Mouse (Mus musculus) midbrain, embryonic 14.5 days (tissue): ENCODE results near the gene Gja6. TPM values are rescaled to one million over a fixed set of nuclear protein-coding genes. Genes with fewer than 3 reads are reported as not detected.

ENCODE experiments used
- polyA plus RNA-seq: library from polyadenylated mRNA; unstranded; fragments of >200 nt; fragmentation: Nextera tagmentation; extraction: Ambion mirVana; gene quantifications from 2 replicates; pipeline ENCODE4 v1.2.1, GENCODE M21; 2014

Gja6 gene
- polyA plus RNA-seq, 1 experiment from 2014 or later = not detected

Other genes starting within 250 kb of the Gja6 start
- gene Ppef1, start 171.3 kb downstream of the Gja6 start, polyA plus RNA-seq = 0.75 and 0.92 TPM in 2 replicates
- 0.04 and 0.07 TPM in 2 replicates for gene Rs1, start 139.0 kb downstream of the Gja6 start, polyA plus RNA-seq
- 5.9 and 6.1 TPM in 2 replicates for gene Cdkl5, start 87.7 kb upstream of the Gja6 start, polyA plus RNA-seq
- gene Scml2, start 210.1 kb upstream of the Gja6 start, polyA plus RNA-seq = 2.1 and 3.4 TPM in 2 replicates